In genomic region chr11:95026849-95027248, GRCm38 (mm10) we compare ENCODE assay signal across 1 mouse cellular context.
A peak's percentile ranks its signal among the peaks of the same experiment; 100 is the strongest.
TF ChIP-seq lines count a peak whose summit lies in the region.

No protein-coding gene starts in this region.

TF ChIP-seq in MEL, 35 proteins besides CTCF, POLR2A, EP300 and RAD21 (continued from another document):
- peak; percentile 7; the same call in 1 of the 2 replicates for TF ChIP-seq POLR2AphosphoS2 (IDR thresholded peaks at IDR 0.05; ENCODE audit: low read length)
